Mouse (Mus musculus) right cerebral cortex, postnatal 36 days (tissue): ENCODE data around the gene Dhrs11.
A peak's percentile ranks its signal among the peaks of the same experiment; 100 is the strongest.
"Not testable (repeated sequence)": the region's sequence is repeated elsewhere in the genome, so short reads cannot be mapped to it uniquely, and the experiment has no call there.

Experiments
- DNase-seq, 2 experiments: peaks; one replicate each; pipeline ENCODE4 v3.0.0; 2022; ENCODE audit warnings: low spot score in 2 of 2, mixed read lengths in 1 of 2

Gene Dhrs11

DNA sequence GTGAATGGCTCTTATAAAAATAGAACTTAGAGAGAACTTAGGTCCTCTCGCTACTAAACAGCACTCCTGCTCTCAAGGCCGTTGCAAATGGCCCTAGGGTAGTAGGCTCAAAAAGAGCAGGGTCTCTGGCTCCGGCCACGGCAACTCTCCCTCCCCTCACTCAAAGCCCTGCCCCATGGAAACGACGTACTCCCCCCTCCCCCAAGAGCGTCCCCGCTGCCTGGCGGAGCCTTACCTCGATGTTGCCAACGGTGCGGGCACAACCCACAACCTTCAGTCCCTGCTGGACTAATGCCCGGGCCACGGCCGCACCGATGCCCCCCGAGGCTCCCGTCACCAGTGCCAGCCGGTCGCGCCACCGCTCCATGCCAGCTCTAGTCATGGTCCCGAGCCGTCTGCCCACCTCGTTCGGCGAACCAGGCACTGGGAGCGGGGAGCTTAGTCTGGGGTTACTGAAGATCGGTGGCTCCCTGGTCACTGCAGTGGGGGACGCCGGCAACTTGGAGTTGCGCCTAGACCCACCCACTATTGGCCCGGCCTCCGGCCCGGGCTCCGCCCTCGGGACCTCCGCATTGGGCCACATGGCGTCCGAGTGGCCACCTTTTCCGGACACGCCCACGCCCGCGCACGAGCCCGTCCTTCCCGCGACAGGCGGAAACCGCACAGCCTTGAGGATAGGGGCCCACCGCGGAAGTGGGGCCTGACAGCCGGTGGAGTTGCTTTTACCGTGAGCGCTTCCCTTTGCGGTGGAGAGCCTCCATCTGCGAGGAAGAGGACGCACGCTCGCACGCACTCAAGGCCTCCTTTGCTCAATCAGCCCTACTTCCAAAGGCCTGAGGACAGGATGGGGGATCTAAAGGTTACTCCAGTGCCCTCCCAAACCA lies at the start of gene Dhrs11:
TSS of gene Dhrs11 (minus strand) at position 479 of the 884 bp plus-strand sequence.
- DNase-seq, result peak; percentile 79 to 81

- DNase-seq, result not testable (repeated sequence)
Measured at GRCm38 (mm10) chr11:84876020-84876419, 47.2 kb upstream of the Dhrs11 start.

DNA sequence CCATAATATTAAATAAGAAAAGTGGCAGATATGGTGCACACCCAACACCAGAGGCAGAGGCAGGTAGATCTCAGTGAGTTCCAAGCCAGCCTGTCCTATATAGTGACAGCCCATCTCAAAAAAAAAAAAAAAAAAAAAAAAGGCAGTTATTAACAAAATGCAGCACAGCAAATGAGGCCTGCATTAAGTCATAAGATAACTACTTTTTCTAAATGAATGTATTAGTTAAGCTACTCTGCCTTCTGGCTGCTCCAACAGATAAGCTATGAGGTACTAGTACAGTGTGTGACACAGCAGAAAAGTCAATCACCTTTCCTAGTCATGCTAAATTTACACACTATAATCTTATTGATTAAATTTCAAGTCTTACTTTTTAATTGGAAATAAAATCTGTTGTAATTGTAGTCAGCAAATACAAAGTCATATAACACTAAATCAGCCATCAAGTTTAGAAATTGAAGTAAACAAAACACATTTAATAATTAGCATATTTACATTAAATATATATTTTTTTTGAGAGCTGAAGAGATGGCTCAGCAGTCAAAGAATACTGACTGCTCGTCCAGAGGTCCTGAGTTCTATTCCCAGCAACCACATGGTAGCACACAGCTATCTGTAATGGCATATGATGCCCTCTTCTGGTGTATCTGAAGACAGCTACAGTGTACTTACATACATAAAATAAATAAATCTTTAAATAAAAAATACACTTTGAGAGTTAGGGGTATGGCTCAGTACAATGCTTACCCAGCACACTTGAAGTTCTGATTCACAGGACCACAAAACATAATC lies 44.4 kb upstream of the Dhrs11 start:
- no peak for DNase-seq

DNA sequence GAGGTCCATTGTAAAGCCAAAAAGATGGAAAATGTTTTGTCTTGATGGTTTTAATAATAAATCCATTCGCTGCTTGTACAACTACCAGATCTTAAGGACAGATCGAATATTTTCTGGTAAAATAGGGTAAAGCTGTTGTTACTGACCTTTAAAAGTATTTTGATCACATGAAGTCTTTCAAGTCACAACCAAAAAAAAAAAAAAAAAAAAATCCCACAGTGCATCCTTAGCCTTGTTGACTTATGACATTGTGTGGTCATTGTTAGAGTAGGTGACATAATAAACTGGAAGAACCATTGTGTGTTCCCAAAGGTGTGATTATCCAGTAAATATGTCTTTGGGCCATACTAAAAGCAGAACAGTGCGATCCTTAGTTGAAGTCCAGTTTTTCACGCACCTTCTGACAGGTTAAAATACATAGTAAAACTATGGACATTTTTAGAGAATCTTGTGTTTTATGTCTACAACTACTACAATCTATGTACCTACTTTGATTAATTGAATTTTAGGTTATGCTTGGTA lies 42.8 kb upstream of the Dhrs11 start:
- DNase-seq, result no peak

DNA sequence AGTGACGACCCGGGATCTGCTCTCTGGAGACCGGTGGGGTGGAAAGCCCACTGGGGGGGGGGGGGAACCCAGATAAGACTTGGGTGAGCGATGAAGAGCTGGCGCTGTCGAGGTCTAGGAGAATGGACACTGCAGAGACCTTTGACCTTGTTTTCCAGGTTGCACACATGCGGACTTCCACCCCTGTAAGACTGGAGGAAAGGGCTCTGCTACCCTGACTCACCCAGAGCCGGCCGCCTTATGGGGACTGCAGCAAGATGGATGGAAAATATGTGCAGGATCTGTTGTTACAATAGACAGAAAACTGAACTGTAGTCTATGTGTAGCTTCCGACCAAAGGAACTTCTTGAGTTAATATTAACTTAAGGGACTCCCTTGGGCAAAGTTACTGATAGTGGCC lies 42.3 kb upstream of the Dhrs11 start:
- DNase-seq, result no peak

GRCm38 (mm10) chr11:84870337-84871043 lies 41.7 kb upstream of the Dhrs11 start, which contains the start of gene Ggnbp2:
Ggnbp2 (minus strand) TSS chr11:84870817.
- DNase-seq, result peak; percentile 86 to 89

GRCm38 (mm10) chr11:84869537-84870232 lies 40.9 kb upstream of the Dhrs11 start:
- DNase-seq, result peak; percentile 93 to 94

DNA sequence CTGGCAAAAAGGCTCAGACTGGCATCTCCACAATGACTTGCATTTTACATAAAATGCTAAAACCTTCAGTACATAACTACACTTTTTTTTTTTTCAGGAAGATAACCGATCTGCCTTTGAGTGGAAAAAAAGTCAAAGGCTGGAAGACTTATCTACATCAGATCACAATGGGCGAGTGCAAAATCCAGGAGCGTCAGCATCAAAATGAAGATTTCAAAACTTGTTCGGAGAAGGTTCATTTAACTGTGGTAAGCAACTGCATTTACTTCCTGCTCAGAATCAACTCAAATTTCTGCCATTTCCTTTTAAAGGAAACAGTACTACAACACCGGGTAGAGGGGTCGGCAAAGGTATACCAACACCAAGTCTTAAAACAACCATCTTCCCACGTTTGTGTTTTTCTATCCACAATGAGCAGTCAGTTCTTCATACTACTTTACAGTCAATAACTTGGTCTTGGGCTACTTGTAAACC lies 40.0 kb upstream of the Dhrs11 start:
- DNase-seq, result no peak

DNA sequence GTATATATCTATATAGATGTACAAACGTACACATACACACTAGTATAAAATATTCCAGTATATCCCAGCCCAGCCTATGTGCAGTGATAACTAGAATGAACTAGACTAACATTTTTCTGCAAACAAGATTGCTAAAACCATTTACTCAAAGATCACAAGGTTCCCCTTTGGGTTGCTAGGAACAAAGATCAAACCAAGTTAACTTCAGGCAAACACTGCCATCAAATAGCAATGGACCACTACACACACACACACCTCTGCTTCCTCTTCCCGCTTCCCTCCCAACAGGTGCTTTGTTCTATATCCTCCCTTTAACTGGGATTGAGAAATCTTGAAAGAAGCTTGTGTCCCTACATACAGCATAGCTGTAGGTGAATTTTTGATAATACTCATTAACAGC lies 38.8 kb upstream of the Dhrs11 start:
- DNase-seq, result no peak

GRCm38 (mm10) chr11:84865268-84865667 lies 36.5 kb upstream of the Dhrs11 start:
- DNase-seq, result no peak

DNA sequence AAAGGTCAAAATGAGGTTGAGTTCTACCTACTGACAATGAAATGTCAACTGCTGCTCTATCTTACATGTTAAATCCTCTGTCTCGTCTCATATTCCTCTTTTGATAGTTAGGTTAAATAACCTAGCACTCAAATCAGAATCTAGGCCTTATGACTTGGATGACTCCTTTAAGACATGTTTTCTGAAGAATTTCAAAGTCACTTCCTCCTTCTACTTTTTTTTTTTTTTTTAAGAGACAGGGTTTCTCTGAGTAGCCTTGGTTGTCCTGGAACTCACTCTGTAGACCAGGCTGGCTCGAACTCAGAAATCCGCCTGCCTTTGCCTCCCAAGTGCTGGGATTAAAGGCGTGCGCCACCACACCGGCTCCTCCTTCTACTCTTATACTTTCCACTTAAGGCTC lies 26.5 kb upstream of the Dhrs11 start:
- no peak for DNase-seq

- no peak for DNase-seq
Measured at GRCm38 (mm10) chr11:84847475-84848090, 18.8 kb upstream of the Dhrs11 start.

DNA sequence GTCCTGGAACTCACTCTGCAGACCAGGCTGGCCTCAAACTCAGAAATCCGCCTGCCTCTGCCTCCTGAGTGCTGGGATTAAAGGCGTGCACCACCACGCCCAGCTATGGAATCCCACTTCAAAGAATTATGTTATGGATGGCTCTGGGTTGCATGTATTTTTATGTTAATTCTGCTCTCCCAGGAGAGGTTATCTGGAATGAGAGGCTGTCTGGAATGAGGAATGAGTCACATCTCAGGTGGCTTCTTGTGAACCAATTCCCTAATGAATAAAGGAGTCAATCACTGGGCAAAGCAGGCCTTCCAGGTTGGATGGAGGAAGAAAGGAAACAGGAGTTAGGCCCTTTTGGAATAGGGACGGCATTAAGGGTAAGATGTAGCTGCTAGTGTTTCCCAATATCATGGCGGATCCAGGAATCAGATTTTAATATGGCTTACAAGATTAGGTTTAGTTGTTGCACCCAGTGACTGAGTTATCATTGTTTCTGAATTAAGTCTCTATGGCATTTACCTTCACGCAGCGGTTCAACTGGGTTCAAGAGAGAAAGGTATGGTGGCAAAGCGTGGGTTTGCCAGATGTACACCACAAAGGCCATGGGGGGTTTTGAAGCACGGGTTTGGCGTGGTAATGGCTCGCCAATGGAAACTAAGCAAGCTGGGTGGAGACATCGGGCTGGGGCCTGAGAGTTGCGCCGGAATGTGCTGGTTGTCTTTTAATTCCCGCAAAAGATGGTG lies 18.1 kb upstream of the Dhrs11 start:
- no peak for DNase-seq

GRCm38 (mm10) chr11:84839330-84839729 lies 10.5 kb upstream of the Dhrs11 start:
- no peak for DNase-seq

- DNase-seq, result not testable (repeated sequence)
Measured at GRCm38 (mm10) chr11:84829495-84829894, 701 bp upstream of the Dhrs11 start.

GRCm38 (mm10) chr11:84827901-84828503 lies 792 bp downstream of the Dhrs11 start:
- no peak for DNase-seq

DNA sequence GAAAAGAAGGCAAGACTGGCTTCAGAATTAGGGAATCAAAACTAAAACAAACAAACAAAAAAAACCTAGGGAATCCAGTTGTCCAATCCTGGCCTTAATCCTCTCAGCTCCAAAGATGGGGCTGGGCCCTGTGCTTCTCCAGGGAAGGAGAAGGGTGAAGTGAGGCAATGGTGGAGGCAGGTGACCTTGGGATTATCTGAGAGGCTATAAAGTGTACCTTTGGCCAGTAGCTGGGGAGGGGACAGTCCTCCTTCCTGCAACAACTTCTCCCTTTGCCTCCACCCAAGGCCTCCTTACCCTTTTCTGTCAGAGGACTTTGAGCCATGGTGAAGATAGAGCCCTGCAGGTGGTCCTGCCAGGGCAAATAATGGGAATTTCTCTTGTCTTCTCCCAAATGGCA lies 1.3 kb downstream of the Dhrs11 start:
- no peak for DNase-seq

DNA sequence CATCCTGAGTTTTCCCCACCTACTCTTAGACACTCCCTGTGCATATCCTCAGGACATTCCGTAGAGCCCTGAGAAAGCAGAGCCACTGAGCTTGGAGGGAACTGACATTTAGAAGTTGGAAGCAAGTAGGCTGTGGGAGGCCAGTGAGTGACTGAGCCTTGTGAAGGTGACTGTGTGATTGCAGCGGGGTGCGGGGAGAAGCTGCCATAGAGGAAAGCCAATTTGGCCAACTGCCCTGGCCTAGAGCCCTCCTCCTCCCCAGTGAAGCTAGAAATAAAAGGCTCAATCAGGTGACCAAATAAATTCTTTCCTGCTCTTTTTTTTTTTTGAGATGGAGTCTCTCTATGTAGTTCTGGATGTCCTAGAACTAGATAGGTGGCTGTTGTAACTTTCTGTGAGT lies 2.6 kb downstream of the Dhrs11 start:
- DNase-seq, result peak in 1 of 2 experiments; percentile 43

- no peak for DNase-seq
Measured at GRCm38 (mm10) chr11:84825261-84825807, 3.5 kb downstream of the Dhrs11 start.
